Mouse (Mus musculus) cerebellum, adult 18-20 months (tissue): ENCODE measurements at regions not wholly inside any gene's neighbourhood (a gene's known extent, or its start where the extent isn't known, plus 50 kb on each side); places are given as distances from the start of the nearest gene placed in this dataset.
"Not testable (repeated sequence)": the region's sequence is repeated elsewhere in the genome, so short reads cannot be mapped to it uniquely, and the experiment has no call there.

Experiments used
- DNase-seq, 2 experiments: peaks; one replicate each; pipeline ENCODE4 v3.0.0; 2021

- no peak for DNase-seq
Observed at GRCm38 (mm10) chr14:108828668-108829067, 85.3 kb downstream of the Slitrk1 start.

DNA sequence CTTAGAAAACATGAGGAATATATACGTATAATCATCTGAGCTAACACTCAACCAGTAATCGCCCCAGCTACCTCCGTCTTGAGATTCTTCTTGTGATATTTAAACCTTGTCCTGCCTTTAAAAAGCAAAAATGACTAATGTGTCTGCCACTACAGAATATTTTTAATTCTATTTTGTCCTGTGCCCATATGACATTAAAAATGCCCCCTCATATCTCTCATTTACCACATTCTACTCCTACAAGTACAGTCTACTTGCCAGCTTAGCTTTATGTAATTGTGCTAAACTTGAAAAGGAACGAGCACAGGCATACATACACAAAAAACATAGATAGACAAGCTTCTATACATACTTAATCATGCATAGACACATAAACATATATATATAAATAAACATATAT is 92.4 kb downstream of the Slitrk1 start:
- no peak for DNase-seq

DNA sequence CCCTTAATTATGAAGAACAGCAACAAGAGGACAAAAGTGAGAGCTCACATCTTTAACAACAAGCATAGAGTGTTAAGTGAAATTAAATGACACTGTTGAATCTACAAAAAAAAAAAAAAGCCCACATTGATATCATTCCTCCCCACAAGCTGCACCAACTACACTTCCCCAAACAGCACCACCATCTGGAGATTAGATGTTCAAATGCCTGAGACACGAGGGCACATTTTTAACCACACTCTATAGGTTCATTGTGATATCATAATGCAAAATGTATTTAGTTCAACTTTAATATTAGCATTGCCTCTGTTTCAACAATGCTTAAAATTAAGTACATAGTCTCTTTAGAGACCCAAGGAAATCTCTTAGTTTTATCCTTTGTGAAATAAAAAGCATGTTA is 94.6 kb downstream of the Slitrk1 start:
- DNase-seq: no peak

- DNase-seq: no peak
Observed at GRCm38 (mm10) chr14:108805394-108805982, 108.5 kb downstream of the Slitrk1 start.

DNA sequence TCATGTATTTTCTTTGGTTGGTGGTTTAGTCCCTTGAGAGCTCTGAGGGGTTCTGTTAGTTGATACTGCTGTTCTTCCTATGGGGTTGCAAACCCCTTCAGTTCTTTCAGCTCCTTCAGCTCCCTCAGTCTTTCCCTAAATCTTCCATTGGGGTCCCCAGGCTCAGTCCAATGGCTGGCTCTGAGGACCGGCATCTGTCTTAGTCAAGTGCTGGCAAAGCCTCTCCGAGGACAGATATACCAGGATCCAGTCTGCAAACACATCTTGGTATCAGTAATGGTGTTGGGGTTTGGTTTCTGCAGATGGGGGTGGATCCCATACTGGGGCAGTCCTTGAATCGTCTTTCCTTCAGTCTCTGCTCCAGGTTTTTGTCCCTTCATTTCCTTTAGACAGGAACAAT is 115.1 kb downstream of the Slitrk1 start:
- DNase-seq: no peak

GRCm38 (mm10) chr14:108792445-108792844 is 121.5 kb downstream of the Slitrk1 start:
- no peak for DNase-seq

DNA sequence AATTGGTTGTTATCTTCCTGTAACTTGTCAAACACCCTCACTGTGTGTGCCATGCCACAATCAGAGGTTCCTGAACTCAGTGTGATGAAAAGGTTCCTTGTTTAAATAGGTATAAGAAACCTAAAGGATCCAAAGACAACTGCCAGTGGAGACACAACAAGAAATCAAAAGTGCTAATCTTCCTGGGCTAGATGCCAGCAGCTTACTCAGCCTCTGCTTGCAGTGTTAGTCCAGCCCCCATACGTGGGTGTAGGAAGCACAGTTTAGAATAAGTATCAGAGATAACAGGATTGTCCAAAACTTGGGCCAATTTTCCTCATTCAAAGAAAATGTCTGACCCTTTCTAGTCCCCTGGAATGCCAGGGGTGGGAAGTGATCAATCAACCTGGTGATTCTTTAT is 122.7 kb downstream of the Slitrk1 start:
- DNase-seq: peak; percentile 16 to 24

DNA sequence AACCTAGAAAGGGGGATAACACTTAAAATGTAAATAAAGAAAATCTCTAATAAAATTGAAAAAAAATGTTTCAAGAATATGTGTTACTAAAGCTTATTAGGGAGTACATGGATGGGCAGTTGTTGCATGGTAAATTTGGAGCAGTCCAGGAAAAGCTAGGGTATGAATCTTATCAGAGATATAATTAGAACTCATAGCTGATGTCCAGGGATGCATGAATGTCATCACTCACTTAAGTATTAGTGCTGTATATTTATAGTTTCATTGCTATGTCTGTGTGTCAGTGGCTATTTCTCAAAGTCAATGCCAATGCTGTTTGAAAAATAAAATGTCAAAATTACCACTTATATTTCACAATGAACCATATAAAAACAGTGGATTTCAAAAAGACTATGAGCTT is 165.2 kb downstream of the Slitrk1 start:
- no peak for DNase-seq

DNA sequence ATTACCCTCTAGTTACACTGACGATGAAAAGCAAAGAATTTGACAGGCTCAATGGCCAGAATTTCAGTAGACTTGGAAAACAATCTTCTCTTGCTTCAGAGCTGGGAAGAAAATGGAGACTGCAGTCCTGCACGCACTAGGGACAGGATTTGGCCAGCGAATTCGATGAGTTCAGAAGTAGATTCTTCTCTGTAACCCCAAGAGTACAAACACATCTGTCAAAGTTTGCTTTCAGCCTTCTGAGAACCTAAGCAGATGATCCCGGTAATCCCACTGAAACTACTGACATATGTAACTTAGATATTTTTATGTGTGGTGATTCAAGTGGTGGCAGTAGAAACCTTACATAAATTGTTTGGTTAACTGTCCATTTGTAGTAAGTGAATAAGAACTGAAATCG is 202.1 kb downstream of the Slitrk1 start:
- no peak for DNase-seq

GRCm38 (mm10) chr14:108709101-108709631 is 204.8 kb downstream of the Slitrk1 start:
- DNase-seq: no peak

GRCm38 (mm10) chr14:108704662-108705061 is 209.3 kb downstream of the Slitrk1 start:
- DNase-seq: not testable (repeated sequence)

GRCm38 (mm10) chr14:108664864-108665263 is 249.1 kb downstream of the Slitrk1 start:
- DNase-seq: no peak

- DNase-seq: no peak
Observed at GRCm38 (mm10) chr14:108638291-108638690, 275.7 kb downstream of the Slitrk1 start.

- DNase-seq: no peak
Observed at GRCm38 (mm10) chr14:108635266-108635665, 278.7 kb downstream of the Slitrk1 start.

GRCm38 (mm10) chr14:108610028-108610427 is 303.9 kb downstream of the Slitrk1 start:
- no peak for DNase-seq
